In the genomic region with DNA sequence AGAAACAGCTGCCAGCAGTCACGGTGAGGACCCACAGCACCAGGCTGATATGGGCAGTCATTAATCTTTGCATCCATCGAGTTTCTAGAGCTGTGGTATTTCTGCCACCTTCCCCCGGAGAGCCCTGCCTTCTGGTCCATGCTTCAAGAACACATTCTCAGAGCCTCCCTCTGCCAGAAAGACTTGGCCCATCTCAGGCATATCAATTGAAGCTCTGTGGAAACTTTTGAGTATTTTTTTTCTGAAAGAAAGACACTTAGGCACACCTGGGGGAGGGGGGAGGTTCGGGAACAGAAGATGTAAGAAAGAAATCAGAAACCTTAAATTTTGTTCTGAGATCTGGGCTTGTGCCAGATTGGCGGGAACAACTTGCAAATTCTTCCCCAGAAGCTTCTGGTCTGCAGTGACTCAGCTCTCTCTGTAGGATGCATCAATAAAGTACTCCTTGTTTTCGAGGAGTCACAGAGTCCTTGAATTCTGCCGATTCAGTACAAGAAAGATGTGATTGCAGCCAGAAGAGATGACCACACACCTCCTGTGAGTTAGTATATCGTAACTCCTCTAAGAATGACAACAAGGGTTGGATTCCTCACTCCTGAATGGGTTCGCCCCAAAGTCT, we compare ENCODE assay signal across 17 mouse cellular contexts.
A peak's percentile ranks its signal among the peaks of the same experiment; 100 is the strongest.
DNase-seq lines count a peak whose midpoint lies in the region; ATAC-seq and TF ChIP-seq lines count a peak whose summit lies in the region.
"Had no signal": no experiment of that assay in that cellular context is flagged by ENCODE, and none has a peak within 500 bp of the region (broad histone marks: within the 10 kb centered on the region; RNA-seq: fewer than 3 reads in every experiment).

No protein-coding gene starts in this region.

- no peak for ATAC-seq in hindbrain, embryonic 16.5 days
- no peak for ATAC-seq in forebrain, postnatal 0 days

- H3K9me3 ChIP-seq in hindbrain, embryonic 16.5 days (ENCODE audit: control insufficient read depth, low read length) = peaks cover 5% of the 10 kb centered on the region
- no peaks in the 10 kb centered on the region for H3K9me3 ChIP-seq in forebrain, postnatal 0 days (ENCODE audit: low read length)
- H3K9me3 ChIP-seq: G1E; limb, embryonic 15.5 days; stomach, embryonic 15.5 days had no signal

- WGBS in hindbrain, embryonic 16.5 days = 72% methylated on average over 9 of the region's 9 CpGs
- 67% methylated on average over 9 of the region's 9 CpGs for WGBS in forebrain, postnatal 0 days

- no peak overlapping the region for H3K4me3 ChIP-seq in hindbrain, embryonic 16.5 days (ENCODE audit: low read length)
- no peak overlapping the region for H3K4me3 ChIP-seq in forebrain, postnatal 0 days (ENCODE audit: low read depth, low read length)
- H3K4me3 ChIP-seq: gastrocnemius, adult 2 months; limb, embryonic 15.5 days; megakaryocyte, embryonic 14.5 days; stomach, embryonic 15.5 days had no signal

- no peaks in the 10 kb centered on the region for H3K27me3 ChIP-seq in hindbrain, embryonic 16.5 days (replicated peaks; ENCODE audit: control insufficient read depth, insufficient read depth, low read length)
- no peaks in the 10 kb centered on the region for H3K27me3 ChIP-seq in forebrain, postnatal 0 days (ENCODE audit: insufficient read depth, low read length)
- H3K27me3 ChIP-seq: limb, embryonic 15.5 days; megakaryocyte, embryonic 14.5 days; stomach, embryonic 15.5 days had no signal

- H3K9ac ChIP-seq in hindbrain, embryonic 16.5 days (ENCODE audit: low read depth, low read length) = no peak overlapping the region
- no peak overlapping the region for H3K9ac ChIP-seq in forebrain, postnatal 0 days
- H3K9ac ChIP-seq: limb, embryonic 15.5 days; stomach, embryonic 15.5 days had no signal

- no peak overlapping the region for H3K4me2 ChIP-seq in hindbrain, embryonic 16.5 days (ENCODE audit: low read length)
- no peak overlapping the region for H3K4me2 ChIP-seq in forebrain, postnatal 0 days (ENCODE audit: low read depth)
- H3K4me2 ChIP-seq: limb, embryonic 15.5 days; stomach, embryonic 15.5 days had no signal

- no peak for TF ChIP-seq CTCF in forebrain, postnatal 0 days (IDR thresholded peaks at IDR 0.05; ENCODE audit: low read depth)

- no peaks in the 10 kb centered on the region for H3K4me1 ChIP-seq in hindbrain, embryonic 16.5 days (ENCODE audit: control insufficient read depth, insufficient read depth, low read depth, low read length)
- no peaks in the 10 kb centered on the region for H3K4me1 ChIP-seq in forebrain, postnatal 0 days (ENCODE audit: insufficient read depth)
- H3K4me1 ChIP-seq: stomach, embryonic 15.5 days had no signal

- H3K36me3 ChIP-seq in hindbrain, embryonic 16.5 days (ENCODE audit: control insufficient read depth, insufficient read depth, low read length) = no peaks in the 10 kb centered on the region
- no peaks in the 10 kb centered on the region for H3K36me3 ChIP-seq in forebrain, postnatal 0 days (ENCODE audit: insufficient read depth)
- H3K36me3 ChIP-seq: G1E; limb, embryonic 15.5 days; stomach, embryonic 15.5 days had no signal

- DNase-seq in cerebellum, postnatal 14 days = peak; percentile 4 to 20
- no peak for DNase-seq in cerebellum, adult 9-11 months
- DNase-seq in 3T3-L1 (ENCODE audit: low read depth, low spot score) = peak; percentile 53
- peak; percentile 15 to 33 for DNase-seq in frontal cortex, postnatal 36 days (ENCODE audit: low spot score in 2 of 2)
- DNase-seq in right cerebral cortex, adult 2 months (ENCODE audit: low spot score in 2 of 2) = peak; percentile 15 to 35
- DNase-seq in forebrain, postnatal 0 days = no peak
- DNase-seq in urinary bladder, postnatal 25 days (ENCODE audit: low spot score) = no peak
- DNase-seq: cerebellum, adult 18-20 months; gastrocnemius, adult 2 months; heart, postnatal 10 days; lung, adult 2 months had no signal

- H3K27ac ChIP-seq in hindbrain, embryonic 16.5 days (ENCODE audit: low read depth, low read length) = no peak overlapping the region
- no peak overlapping the region for H3K27ac ChIP-seq in forebrain, postnatal 0 days (ENCODE audit: low read depth, low read length)
- H3K27ac ChIP-seq: gastrocnemius, adult 2 months; kidney, postnatal 0 days; limb, embryonic 15.5 days; stomach, embryonic 15.5 days had no signal

Comparison
In these comparisons a context has a peak if more than half of its experiments do, and no peak if none do; other contexts are left out.
1. DNase-seq: peak in cerebellum, postnatal 14 days (2 of 2), 3T3-L1 (single experiment), frontal cortex, postnatal 36 days (2 of 2) and right cerebral cortex, adult 2 months (2 of 2); none in cerebellum, adult 9-11 months (single experiment), forebrain, postnatal 0 days (single experiment) and urinary bladder, postnatal 25 days (single experiment).